Mouse (Mus musculus) hindbrain, embryonic 11.5 days (tissue): Measurements from ENCODE around the gene Plcb1. TPM values are rescaled to one million over a fixed set of nuclear protein-coding genes. Genes with fewer than 3 reads are reported as not detected.

ENCODE experiments used
- ATAC-seq: fragments of 200-750 bp; cut with Nextera tagmentation; 2 replicates; pipeline ENCODE4 v1.8.0; 2017; ENCODE audit warnings: mild to moderate bottlenecking, moderate TSS enrichment, moderate library complexity; ENCODE audit not compliant: low FRiP score
- DNase-seq: peaks from one replicate; pipeline ENCODE4 v3.0.0-alpha.2; 2015; ENCODE audit warnings: low spot score
- H3K27ac ChIP-seq: fragments of 300-500 bp; sonication (generic); 2 replicates; pipeline ENCODE4 v1.5.1; 2014; ENCODE audit warnings: mild to moderate bottlenecking, low read depth, low read length
- H3K27me3 ChIP-seq: fragments of 300-500 bp; sonication (generic); 2 replicates; pipeline ENCODE4 v1.6.1; 2014; ENCODE audit warnings: mild to moderate bottlenecking, low read length, moderate library complexity, mixed read lengths; ENCODE audit not compliant: control insufficient read depth, insufficient read depth
- H3K36me3 ChIP-seq: fragments of 300-500 bp; sonication (generic); 2 replicates; pipeline ENCODE4 v1.6.1; 2014; ENCODE audit warnings: mild to moderate bottlenecking, low read length, moderate library complexity, mixed read lengths; ENCODE audit not compliant: control insufficient read depth, insufficient read depth
- H3K4me1 ChIP-seq: fragments of 300-500 bp; sonication (generic); replicated peaks from 2 replicates; pipeline ENCODE4 v1.6.1; 2014; ENCODE audit warnings: low read length, mixed read lengths; ENCODE audit not compliant: control insufficient read depth, insufficient read depth
- H3K4me2 ChIP-seq: fragments of 300-500 bp; sonication (generic); replicated peaks from 2 replicates; pipeline ENCODE4 v1.6.1; 2014; ENCODE audit warnings: mild to moderate bottlenecking, low read depth, low read length
- H3K4me3 ChIP-seq: fragments of 300-500 bp; sonication (generic); 2 replicates; pipeline ENCODE4 v1.5.1; 2014; ENCODE audit warnings: low read depth, low read length
- H3K9ac ChIP-seq: fragments of 300-500 bp; sonication (generic); 2 replicates; pipeline ENCODE4 v1.6.1; 2014; ENCODE audit warnings: low read depth, low read length
- H3K9me3 ChIP-seq: fragments of 300-500 bp; sonication (generic); 2 replicates; pipeline ENCODE4 v1.6.1; 2016; ENCODE audit warnings: low read length; ENCODE audit not compliant: control insufficient read depth
- WGBS: fragments of 180-500 bp; shearing (Covaris S2); extraction: QIAGEN DNeasy Blood & Tissue Kit; methylation state at CpG from one replicate; pipeline ENCODE4 v1.1.7; 2014; 5-methylcytosine and 5-hydroxymethylcytosine counted together
- polyA plus RNA-seq: library from polyadenylated mRNA; unstranded; fragments of >200 nt; fragmentation: Nextera tagmentation; extraction: Ambion mirVana; gene quantifications from 2 replicates; pipeline ENCODE4 v1.2.1, GENCODE M21; 2014

The Plcb1 gene
- polyA plus RNA-seq, 1 experiment from 2014 or later = 10.7 TPM

- no peak overlapping the region for H3K4me3 ChIP-seq
- no peak overlapping the region for H3K27ac ChIP-seq
- WGBS = 88% methylated on average over 2 of the region's 2 CpGs
- no peaks in the 10 kb centered on the region for H3K4me1 ChIP-seq
- no peaks in the 10 kb centered on the region for H3K9me3 ChIP-seq
- DNase-seq (no peak), ATAC-seq (no peak)
- H3K9ac ChIP-seq = no peak overlapping the region
- no peaks in the 10 kb centered on the region for H3K36me3 ChIP-seq
- H3K4me2 ChIP-seq = no peak overlapping the region
- H3K27me3 ChIP-seq = no peaks in the 10 kb centered on the region
Observed at GRCm38 (mm10) chr2:135263943-135264342, 478.1 kb downstream of the Plcb1 start.

- Histone ChIP-seq H3K36me3 (no peaks in the 10 kb centered on the region), H3K27me3 (no peaks in the 10 kb centered on the region), H3K9me3 (no peaks in the 10 kb centered on the region), H3K9ac (no peak overlapping the region), H3K4me3 (no peak overlapping the region), H3K27ac (no peak overlapping the region), H3K4me1 (no peaks in the 10 kb centered on the region), H3K4me2 (no peak overlapping the region)
- DNase-seq = no peak
- ATAC-seq = no peak
- WGBS = 77% methylated on average over 5 of the region's 5 CpGs
Observed at GRCm38 (mm10) chr2:135274949-135275348, 489.1 kb downstream of the Plcb1 start.

DNA sequence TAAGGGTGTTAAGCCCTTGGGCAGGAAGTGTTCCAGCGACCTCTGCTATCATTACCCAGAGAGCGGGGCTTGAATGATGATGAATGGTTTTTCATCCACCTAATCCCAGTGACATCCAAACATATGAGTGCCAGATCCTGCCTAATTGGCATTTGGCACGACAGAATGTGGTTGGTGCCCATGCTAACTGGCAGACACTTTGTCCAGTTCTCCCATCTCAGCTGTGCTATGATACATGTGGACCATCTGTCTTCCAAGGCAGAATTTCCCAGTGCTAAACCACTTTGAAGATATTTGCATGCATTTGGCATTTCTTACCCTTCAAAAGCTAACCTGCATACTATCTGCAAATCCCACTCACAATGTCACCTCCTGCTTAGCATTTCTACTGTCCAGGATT lies 492.6 kb downstream of the Plcb1 start:
- H3K36me3 ChIP-seq = no peaks in the 10 kb centered on the region
- no peak overlapping the region for H3K4me3 ChIP-seq
- no peak overlapping the region for H3K9ac ChIP-seq
- no peak for ATAC-seq
- no peaks in the 10 kb centered on the region for H3K4me1 ChIP-seq
- H3K4me2 ChIP-seq = no peak overlapping the region
- 77% methylated on average over 3 of the region's 3 CpGs for WGBS
- H3K9me3 ChIP-seq = no peaks in the 10 kb centered on the region
- no peaks in the 10 kb centered on the region for H3K27me3 ChIP-seq
- no peak for DNase-seq
- H3K27ac ChIP-seq = no peak overlapping the region

GRCm38 (mm10) chr2:135279026-135279425 lies 493.2 kb downstream of the Plcb1 start:
- no peaks in the 10 kb centered on the region for H3K27me3 ChIP-seq
- no peak overlapping the region for H3K4me3 ChIP-seq
- WGBS = 87% methylated on average over 6 of the region's 6 CpGs
- ATAC-seq (no peak), DNase-seq (no peak)
- no peaks in the 10 kb centered on the region for H3K36me3 ChIP-seq
- no peak overlapping the region for H3K4me2 ChIP-seq
- H3K27ac ChIP-seq = no peak overlapping the region
- no peak overlapping the region for H3K9ac ChIP-seq
- no peaks in the 10 kb centered on the region for H3K9me3 ChIP-seq
- no peaks in the 10 kb centered on the region for H3K4me1 ChIP-seq

DNA sequence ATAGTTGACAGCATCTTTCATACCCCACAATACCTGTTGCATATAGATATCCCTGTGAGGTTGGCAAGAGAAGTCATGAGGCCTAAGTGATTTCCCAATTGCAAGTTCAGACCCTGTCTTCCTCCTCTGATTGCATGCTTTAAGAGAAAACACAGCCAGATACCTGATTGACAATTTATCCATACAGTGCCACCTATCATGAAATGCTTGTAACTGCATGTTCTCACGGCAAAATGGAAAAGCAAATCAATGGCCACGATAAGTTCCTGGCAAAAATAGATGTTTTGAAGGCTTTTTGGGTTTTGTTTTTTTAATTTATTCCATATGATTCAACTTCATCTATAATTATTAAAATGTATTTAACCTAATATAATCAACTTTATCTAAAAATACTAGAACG lies 497.9 kb downstream of the Plcb1 start:
- WGBS = 75% methylated on average over 3 of the region's 3 CpGs
- no peak for DNase-seq
- Histone ChIP-seq H3K36me3 (no peaks in the 10 kb centered on the region), H3K9ac (no peak overlapping the region), H3K4me1 (no peaks in the 10 kb centered on the region), H3K4me2 (no peak overlapping the region), H3K9me3 (no peaks in the 10 kb centered on the region), H3K27me3 (no peaks in the 10 kb centered on the region), H3K4me3 (no peak overlapping the region), H3K27ac (no peak overlapping the region)
- no peak for ATAC-seq

DNA sequence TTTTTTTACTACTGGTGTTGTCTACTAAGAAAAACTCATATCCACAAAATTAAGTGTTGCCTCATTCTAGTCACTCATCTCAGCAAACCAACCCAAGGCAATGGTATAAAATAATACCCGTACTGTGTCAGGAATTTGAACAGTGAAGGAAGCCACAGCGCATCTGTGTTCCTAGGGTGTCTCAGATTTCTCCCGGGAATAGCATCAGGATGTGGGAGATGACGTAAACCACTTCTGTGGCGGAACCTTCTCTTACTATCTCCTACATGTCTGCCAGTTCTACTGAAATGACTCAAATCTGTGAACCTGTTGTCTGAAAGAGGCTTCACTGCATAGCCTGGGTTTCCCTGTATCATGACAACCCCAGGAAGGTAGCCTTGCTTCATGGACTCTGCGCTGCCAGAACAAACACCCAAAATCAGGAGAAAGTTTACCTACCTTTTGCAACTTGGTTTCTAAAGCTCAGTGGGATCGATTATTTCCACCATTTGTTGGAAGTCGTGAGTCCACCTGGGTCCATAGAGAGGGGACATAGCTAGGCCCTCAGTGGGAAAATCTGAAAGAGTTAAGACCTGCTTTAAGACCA lies 510.4 kb downstream of the Plcb1 start:
- no peak overlapping the region for H3K4me2 ChIP-seq
- ATAC-seq (no peak), DNase-seq (no peak)
- H3K36me3 ChIP-seq = no peaks in the 10 kb centered on the region
- no peaks in the 10 kb centered on the region for H3K4me1 ChIP-seq
- H3K27ac ChIP-seq = no peak overlapping the region
- H3K9me3 ChIP-seq = no peaks in the 10 kb centered on the region
- no peak overlapping the region for H3K4me3 ChIP-seq
- WGBS = 93% methylated on average over 8 of the region's 8 CpGs
- no peak overlapping the region for H3K9ac ChIP-seq
- H3K27me3 ChIP-seq = no peaks in the 10 kb centered on the region

DNA sequence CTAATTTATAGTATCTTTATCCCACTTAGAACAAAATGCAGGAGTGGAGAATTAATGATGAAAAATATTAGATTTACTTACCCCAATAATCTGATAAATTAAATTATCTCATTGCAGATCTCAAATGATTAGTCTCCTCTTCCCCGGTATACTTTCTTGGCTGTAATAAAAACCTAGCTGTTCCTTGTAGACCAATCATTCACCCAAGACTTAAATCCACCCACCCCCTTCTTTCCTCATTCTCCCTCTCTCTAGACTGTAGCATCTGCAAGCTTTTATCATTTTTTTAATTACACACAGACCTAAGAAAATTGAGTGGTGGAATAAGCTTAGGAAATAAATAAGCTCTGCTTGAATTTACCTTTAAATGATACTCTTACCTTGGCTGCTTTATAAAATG lies 514.6 kb downstream of the Plcb1 start:
- H3K4me3 ChIP-seq = no peak overlapping the region
- no peaks in the 10 kb centered on the region for H3K36me3 ChIP-seq
- ATAC-seq (0 out of 2 replicates have a peak, but pooled peaks have one; percentile 17), DNase-seq (no peak)
- H3K27me3 ChIP-seq = no peaks in the 10 kb centered on the region
- H3K4me1 ChIP-seq = no peaks in the 10 kb centered on the region
- no peak overlapping the region for H3K27ac ChIP-seq
- H3K9ac ChIP-seq = no peak overlapping the region
- WGBS = 83% methylated on average over 1 of the region's 1 CpGs
- no peak overlapping the region for H3K4me2 ChIP-seq
- H3K9me3 ChIP-seq = no peaks in the 10 kb centered on the region

DNA sequence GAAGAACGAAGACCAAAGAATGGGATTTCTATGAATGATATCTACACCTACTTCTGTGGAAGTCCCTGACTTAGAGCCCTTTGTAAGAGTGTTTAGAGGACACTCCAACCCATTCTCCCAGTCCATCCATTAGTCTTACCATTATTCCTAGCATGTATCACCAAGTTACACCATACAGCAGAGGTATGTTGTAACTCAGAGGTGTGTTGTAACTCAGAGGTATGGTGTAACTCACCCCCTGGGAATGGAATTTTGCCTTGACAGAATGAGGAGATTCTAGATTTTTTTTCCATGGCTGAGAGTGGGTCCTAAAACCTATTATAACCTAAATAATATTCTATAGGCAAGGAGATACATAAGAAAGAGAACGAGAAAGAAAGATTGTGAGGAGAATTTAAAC lies 516.6 kb downstream of the Plcb1 start:
- no peaks in the 10 kb centered on the region for H3K4me1 ChIP-seq
- no peak overlapping the region for H3K27ac ChIP-seq
- H3K9ac ChIP-seq = no peak overlapping the region
- H3K36me3 ChIP-seq = no peaks in the 10 kb centered on the region
- ATAC-seq = no peak
- DNase-seq = no peak
- no peak overlapping the region for H3K4me2 ChIP-seq
- no peaks in the 10 kb centered on the region for H3K9me3 ChIP-seq
- H3K27me3 ChIP-seq = no peaks in the 10 kb centered on the region
- no peak overlapping the region for H3K4me3 ChIP-seq
- WGBS = 95% methylated on average over 2 of the region's 2 CpGs

GRCm38 (mm10) chr2:135305186-135305585 lies 519.3 kb downstream of the Plcb1 start:
- no peak overlapping the region for H3K4me2 ChIP-seq
- WGBS = 85% methylated on average over 3 of the region's 3 CpGs
- H3K9me3 ChIP-seq = no peaks in the 10 kb centered on the region
- no peak overlapping the region for H3K4me3 ChIP-seq
- no peaks in the 10 kb centered on the region for H3K27me3 ChIP-seq
- no peaks in the 10 kb centered on the region for H3K36me3 ChIP-seq
- no peak for ATAC-seq
- no peaks in the 10 kb centered on the region for H3K4me1 ChIP-seq
- no peak for DNase-seq
- no peak overlapping the region for H3K27ac ChIP-seq
- no peak overlapping the region for H3K9ac ChIP-seq
